Mouse (Mus musculus) layer of hippocampus, adult 9-10 months (tissue): Measurements from ENCODE around the gene Gch1.
"Not testable (repeated sequence)": the region's sequence is repeated elsewhere in the genome, so short reads cannot be mapped to it uniquely, and the experiment has no call there.

Experiments used
- DNase-seq: peaks from one replicate; pipeline ENCODE4 v3.0.0; 2022; ENCODE audit warnings: low spot score

The Gch1 gene

DNA sequence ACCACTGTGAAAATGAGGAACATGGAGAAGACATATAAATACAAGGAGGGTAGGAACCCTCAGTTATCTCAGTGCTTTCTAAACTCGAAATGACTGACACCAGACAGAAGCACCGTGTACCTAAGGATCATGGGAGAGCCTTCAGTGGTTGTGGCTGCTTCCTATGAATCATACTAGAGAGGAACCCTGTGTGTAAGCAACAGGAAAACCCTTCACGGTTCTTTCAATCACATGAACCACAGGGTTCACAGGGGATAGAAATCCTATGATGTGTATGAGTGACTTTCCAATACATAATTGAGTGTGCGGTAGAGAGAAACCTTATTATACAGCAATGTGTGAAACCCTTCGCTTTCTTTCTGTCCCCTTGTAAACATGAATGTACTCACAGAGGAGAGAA is 24.1 kb downstream of the Gch1 start:
- DNase-seq: no peak

DNA sequence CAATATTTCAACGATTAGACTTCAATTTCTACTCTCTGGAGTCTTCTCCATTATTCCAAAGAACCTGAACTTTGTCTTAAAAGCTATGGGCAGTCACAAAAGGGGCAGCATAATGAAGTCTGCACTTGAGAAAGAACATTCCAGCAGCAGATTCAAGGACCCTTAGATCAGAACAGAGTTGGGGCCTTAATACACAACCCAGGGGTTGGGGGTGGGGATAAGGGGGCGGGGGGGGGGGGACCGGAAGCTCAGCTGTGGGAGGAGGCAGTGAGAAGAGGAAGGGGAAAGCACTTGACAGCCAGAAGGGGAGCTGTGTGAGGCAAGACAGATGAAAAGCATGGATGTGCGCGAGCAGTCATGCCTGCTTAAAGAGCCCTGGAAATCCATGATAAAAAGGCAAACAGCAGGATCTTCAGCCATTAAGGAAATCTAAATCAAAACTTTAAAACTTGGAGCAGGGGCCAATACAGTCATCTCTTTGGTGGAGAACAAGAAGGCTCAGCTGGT is 27.2 kb downstream of the Gch1 start:
- DNase-seq: no peak

DNA sequence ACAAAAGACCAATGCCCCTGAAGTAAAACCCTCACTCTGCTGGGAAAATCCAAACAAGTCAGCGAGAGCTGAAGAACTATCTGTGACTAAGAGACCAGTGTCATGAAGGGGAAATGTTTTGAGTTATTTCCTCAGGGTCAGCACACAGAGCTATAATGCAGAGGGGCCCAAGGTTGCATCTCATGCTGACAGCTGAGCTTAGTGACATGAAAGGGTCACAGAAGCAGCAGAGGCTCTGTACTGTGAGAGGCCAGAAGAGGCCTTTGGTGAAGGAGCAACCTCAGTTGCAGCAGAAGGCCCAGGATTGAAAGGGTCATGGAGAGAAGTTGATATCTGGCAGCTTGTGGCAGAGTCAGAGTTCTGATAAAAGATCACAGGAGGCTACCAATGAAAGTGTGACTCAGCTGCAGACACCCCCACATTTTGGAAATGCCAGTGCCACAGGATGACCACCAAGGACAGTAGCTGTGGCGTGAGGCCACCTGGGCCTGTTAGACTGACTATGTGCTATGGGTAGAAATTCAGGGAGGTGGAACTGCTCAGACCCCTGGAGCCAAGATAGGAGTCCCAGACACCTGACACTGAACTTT is 29.1 kb downstream of the Gch1 start:
- DNase-seq: no peak

DNA sequence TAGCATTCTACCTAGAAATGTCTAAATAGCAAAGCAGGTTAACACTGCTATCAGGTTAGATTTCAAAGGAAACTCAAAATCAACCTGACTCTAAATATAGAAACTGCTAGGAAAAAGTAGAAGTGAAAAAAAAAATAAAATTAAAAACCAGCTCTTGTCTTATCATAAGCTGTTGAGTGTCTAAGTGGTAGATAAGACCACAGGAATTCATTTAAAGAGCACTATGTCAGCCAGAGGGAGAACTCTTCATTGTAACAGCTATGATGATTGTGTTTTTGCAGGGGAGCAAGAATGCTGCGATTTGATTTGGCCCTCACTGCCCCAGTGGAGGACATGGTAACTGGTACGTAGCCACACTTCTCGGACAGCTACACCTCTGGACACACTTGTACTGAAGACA is 34.9 kb downstream of the Gch1 start:
- no peak for DNase-seq

DNA sequence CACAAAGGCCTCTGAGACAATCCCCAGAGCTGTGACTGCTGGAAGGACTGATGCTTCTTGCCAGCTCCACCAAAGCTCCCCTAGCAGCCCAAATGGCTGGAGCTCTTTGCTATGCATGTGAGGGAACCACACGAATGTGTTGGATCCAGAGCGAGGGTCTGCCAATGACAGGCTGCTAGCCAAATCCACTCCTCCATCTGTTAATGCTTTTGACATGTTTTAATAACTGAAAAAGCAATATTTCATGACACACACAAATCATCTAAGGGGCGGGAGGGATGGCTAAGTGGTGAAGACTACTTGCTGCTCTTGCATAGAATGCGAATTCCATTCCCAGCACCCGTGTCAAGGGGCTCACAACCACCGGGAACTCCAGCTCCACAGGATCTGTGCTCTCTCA is 37.9 kb downstream of the Gch1 start:
- DNase-seq: no peak

DNA sequence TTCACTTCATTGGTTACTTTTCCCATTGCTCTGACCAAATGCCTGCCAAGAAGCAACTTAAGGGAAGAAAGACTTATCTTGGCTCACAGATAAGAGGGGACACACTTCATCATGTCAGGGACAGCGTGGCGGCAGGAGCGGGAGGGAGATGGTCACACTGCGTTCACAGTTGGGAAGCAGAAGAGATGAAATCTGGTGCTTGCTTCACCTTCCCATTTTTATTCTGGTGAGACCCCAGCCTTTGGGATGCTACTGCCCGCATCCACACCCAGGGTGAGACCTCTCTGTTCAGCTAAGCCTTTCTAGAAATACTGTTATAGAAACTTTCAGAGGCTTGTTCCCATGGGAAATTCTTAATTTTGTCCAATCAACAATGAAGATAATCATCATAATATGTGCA is 44.9 kb downstream of the Gch1 start:
- DNase-seq: no peak

DNA sequence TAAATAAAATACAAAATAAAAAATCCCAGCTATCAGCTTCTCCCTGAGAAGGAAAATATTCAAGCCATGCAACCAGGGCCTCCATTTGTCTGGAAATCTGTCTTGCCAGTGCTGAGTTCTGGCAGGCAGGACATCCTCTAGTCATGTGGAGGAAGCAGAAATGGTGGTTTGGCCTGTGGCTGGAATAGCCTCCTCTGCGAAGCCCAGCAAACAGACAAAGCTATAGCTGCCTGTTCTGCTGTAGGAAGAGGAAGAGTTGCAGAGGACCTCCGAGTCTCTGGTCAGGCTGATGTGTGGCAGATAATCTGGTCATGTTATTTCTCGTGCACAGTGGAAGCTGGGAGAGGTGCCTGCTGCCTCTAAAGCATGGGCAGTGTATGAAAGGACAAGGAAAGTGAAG is 50.4 kb downstream of the Gch1 start:
- DNase-seq: no peak

DNA sequence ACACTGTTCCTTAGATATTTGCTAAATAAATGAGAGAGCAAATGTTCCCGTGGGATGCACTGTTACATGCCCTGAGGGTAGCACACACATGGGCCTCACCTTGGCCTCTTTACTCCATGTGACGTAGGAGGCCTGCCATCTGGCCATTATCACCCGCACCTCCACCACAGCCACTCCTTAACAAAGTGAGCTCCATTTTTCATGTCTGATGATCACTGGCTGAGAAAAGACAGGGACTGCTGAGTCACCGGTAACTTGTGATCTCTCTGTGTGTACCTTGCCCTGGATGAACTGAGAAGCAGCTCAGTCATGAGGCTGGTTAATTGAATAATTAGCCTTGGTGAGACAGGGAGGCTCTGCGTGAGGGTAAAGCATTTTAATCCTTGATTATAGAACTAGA is 52.6 kb downstream of the Gch1 start:
- no peak for DNase-seq

DNA sequence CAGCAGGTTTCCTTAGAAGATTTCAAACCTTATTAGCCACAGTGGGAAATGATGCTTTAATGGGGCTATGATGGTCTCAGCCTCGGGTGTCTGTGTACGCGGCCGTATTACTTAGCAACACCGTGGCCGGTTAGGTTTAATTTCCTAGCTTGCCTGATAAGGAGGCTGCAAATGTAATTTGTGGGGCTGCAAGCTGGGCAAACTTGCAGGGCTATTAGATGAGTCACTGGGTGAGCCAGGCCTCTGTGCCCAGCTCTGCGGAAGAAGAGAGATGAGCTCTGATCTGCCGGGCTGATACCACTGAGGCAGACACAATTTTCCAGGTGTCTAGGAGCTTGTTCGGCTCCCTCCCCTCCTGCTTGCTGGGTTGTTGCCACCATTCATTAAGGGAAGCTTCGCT is 55.3 kb downstream of the Gch1 start:
- no peak for DNase-seq

DNA sequence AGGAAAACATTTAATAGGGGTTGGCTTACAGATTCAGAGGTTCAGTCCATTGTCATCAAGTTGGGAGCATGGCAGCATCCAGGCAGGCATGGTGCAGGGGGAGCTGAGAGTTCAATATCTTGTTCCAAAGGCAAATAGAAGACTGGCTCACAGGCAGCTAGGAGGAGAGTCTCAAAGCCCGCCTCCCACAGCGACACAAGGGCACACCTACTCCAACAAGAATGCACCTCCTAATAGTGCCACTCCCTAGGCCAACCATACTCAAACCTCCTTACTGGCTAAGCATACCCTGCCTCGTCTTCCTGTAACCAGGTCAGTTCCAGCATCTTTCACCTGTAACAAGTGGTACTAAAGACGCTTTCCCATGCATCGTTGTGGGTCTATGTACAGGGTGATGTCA is 61.2 kb downstream of the Gch1 start:
- DNase-seq: no peak

DNA sequence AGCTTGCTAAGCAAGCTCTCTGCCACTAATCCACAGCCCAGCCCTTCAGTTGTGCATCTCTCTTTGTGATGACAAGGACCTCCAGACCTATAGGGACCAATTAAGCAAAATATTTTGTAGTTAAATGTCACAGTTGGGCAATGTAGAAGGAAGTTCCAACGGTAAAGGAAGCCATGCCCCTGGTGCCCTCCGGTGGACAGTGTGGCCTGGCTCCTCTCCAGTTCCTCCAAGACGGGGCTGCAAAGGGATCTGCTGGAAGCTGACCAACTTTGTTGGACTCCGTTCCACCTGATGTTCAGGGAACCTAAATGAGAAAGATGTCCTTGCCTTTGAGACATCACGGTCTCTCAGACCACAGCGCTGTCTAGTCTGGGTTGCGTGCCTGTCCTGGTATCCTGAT is 71.7 kb downstream of the Gch1 start:
- DNase-seq: no peak

DNA sequence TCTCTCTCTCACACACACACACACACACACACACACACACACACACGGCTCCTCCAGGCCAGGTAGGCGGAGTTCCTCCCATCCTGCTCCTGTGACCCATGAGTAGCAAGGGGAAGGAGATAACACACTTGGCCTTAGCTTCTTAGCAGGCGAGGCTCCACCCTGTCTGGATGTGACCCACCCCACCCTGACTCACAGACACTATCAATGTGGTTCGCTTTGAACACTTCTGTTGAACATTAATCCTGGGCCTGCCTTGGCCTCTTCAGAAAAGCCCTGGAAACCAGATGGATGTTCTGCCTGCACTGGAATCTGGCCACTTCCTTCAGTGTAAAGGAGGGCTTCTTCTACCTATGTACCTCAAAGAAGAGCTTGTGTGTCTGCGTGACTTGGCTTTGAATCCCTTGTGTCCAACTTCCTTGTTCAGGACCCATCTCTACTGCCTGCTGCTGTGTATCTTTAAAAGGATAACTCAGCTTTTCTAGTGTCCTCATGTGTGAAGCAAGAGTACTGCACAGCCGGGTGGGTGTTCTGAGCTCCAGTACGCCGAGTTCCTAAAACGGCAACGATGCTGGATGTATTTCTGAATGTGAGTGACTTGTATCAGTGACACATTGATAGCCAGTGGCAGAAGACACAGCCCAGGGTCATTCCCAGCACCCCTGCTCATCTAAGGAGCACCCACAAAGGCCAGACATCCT is 73.0 kb downstream of the Gch1 start:
- DNase-seq: no peak

DNA sequence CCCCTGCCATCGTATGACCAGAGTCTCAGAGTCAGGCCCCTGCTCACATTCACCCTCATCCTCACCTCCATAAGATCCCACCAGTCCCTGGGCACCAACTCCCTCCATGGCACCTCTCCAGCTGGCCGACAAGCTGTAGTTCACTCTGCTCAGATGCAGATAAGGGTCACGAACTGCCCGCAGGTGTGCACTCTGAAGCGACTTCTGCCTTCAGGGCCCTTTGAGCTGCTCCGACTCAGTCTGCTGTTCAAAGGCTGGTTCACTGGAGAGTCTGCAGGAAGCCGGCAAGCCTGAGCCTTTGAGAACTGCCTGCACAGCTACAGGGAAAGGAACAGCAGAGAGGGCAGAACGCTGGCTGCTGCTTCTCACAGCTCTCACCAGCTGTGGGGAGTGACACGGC is 74.1 kb downstream of the Gch1 start:
- DNase-seq: no peak

DNA sequence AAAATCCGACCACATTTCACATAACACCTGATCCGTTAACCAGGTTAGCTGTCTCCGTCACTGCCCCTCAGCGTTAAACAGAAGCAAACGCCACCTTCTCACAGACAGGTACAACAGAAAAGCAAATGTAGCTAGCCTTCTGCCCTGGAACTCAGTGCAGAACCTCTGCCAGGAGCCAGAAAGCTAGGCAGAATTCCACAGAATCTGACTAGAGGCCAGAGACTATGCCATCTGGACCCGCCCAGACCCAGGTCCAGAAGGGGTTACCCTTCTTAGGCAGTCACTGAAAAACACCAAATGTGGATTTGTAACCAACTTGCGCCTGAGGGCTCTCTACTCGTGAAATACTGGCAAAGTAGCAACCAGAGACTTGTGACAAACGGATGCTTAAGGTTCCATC is 77.9 kb downstream of the Gch1 start:
- no peak for DNase-seq

DNA sequence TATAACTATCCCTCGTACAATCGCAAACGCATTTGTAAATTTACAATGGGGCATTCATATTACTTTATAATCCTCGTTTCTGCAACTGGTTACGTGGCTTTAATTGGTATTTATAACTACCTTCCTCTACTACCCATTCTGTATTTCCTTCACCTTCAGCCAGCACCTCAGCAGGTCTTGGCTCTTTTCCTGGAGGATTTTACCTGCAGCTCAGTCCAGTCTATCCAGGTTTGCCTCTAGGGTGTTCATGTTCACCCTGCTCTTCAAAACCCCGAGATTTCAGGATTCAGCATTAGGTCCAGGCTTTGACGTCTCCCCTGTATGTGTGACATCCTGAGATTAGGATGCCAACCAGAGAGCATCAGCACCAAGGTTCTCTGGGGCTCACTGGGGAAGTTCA is 78.8 kb downstream of the Gch1 start:
- DNase-seq: not testable (repeated sequence)

DNA sequence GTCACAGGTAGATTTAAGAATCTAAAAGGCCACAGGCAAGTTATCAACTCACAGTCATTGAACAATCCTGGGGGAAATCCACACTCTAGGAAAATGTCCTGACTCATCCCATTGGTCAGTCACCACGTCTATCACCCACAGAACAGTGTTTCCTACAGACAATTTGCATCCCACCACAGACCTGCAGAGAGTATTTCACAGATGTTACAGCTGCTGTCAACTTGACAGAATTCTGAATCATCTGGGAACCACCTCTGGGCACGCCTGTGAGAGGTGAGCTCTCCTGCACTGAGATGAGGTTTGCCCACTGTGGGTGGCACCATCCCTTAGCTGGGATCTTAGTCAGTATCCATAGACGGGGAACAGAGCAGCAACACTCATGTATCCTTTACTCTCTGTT is 81.8 kb downstream of the Gch1 start:
- DNase-seq: no peak

DNA sequence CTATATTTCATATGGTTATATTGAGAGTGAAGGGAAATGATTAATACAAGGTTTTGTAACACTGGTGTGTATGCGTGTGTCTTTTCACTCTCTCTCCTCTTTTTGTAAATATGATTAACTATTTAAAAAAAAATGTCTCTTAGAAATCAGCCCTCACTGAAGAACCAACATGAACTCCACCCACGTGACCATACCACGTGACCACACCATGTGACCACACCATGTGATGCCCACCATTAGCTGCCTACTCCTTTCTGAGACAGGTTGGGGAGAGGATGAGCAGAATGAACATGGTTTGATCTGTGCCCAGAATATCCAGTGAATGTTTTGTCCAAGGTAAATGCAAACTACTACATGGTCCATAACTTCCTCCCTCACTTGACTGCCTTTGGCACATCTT is 83.5 kb downstream of the Gch1 start:
- DNase-seq: no peak

DNA sequence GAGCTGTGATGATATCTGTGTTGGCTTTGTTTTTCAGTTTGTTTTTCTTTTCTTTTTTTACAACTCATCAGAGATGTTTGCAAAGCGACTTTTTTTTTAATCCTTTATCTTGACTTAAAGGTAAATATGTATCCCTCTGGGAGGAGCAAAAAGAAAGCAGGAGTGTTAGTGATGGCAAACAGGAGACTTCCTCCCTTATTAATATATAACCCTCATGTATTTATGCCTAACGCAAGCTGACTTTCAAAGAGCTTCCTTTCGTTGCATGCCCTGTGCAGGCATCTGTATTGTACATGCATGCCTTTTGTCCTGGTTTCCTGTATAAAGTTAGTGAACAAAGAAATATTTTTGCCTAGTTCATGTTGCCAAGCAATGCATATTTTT is 84.0 kb downstream of the Gch1 start:
- no peak for DNase-seq

DNA sequence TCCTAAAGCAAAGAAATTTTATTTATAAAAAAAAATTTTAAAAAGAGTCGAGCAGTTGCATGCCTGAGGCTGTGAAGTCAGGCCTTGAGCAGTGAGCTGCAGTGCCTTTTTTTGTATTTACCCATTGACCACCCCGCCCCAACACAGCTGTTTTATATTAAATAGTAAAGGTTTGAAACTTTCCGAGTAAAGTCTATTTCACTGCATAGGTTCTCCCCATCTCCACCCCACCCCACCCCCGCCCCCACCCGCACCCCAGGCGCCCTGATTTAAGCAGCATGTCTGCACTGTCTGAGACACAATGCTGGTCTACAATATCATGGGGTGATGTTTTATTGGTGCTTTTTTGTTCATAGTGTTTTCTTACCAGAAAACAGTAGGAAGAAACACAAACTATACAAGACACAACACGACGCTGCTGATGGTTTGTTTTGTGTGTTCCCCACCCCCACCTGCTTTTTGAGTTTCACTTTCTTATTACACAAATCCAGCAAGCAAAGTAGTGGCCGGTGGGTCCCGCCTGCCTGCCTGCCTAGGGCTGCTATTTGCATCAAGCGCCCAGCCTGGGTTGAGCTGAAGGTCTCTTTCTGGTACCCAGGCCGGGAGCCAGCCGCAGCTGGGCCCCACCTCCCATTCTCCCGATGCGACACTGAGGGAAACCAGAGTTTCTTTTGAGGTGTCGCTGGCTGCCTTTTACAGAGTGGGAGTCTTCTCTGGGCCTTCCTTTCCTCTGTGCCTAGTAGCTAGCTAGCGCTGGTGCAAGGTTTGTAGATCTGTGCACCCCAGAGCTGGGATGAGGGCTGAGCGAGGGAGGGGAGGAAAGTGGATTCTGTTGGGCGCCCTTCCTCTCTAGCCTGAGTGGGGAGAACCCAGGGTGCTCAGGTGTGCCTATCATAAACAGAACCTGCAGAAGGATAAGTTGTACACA is 84.7 kb downstream of the Gch1 start:
- no peak for DNase-seq
